Comparison of ENCODE assay signal across 14 mouse cellular contexts in genomic region chr6:56904330-56904729, GRCm38 (mm10). TPM values are rescaled to one million over a fixed set of nuclear protein-coding genes. Genes with fewer than 3 reads are reported as not detected.
DNase-seq lines count a peak whose midpoint lies in the region; ATAC-seq and TF ChIP-seq lines count a peak whose summit lies in the region.
"Had no signal": no experiment of that assay in that cellular context is flagged by ENCODE, and none has a peak within 500 bp of the region (broad histone marks: within the 10 kb centered on the region; RNA-seq: fewer than 3 reads in every experiment).

No protein-coding gene starts in this region.

- no peak for DNase-seq in heart, adult 9 months (ENCODE audit: low spot score in 2 of 2)
- DNase-seq in telencephalon, adult 2 months (ENCODE audit: low read depth, low spot score) = peak; percentile 62
- DNase-seq in kidney, adult 2 months = no peak
- DNase-seq: adrenal gland, postnatal 10 days; B cell, adult 2 months; cerebellum, postnatal 25 days; kidney, adult 11 months; layer of hippocampus, postnatal 36 days; thymus, adult 18-20 months had no signal

- H3K4me1 ChIP-seq in forebrain, embryonic 16.5 days (replicated peaks; ENCODE audit: control insufficient read depth, insufficient read depth, low read length) = peaks cover 21% of the 10 kb centered on the region
- peaks cover 18% of the 10 kb centered on the region for H3K4me1 ChIP-seq in forebrain, embryonic 12.5 days
- peaks cover 41% of the 10 kb centered on the region for H3K4me1 ChIP-seq in heart, embryonic 15.5 days (replicated peaks)
- H3K4me1 ChIP-seq in megakaryocyte, embryonic 14.5 days = peaks cover 88% of the 10 kb centered on the region
- peaks cover 8% of the 10 kb centered on the region; the same call in 1 of the 2 replicates for H3K4me1 ChIP-seq in kidney, adult 2 months (ENCODE audit: control insufficient read depth, insufficient read depth, low read length)

- no peak overlapping the region for H3K4me2 ChIP-seq in forebrain, embryonic 16.5 days (ENCODE audit: low read length)
- H3K4me2 ChIP-seq in forebrain, embryonic 12.5 days = no peak overlapping the region
- peak overlapping the region; percentile 40; the same call in 1 of the 2 replicates for H3K4me2 ChIP-seq in heart, embryonic 15.5 days

- H3K4me3 ChIP-seq in forebrain, embryonic 16.5 days (replicated peaks; ENCODE audit: low read length) = no peak overlapping the region
- no peak overlapping the region for H3K4me3 ChIP-seq in forebrain, embryonic 12.5 days (replicated peaks)
- H3K4me3 ChIP-seq in heart, embryonic 15.5 days = no peak overlapping the region
- peak overlapping the region; percentile 79 for H3K4me3 ChIP-seq in megakaryocyte, embryonic 14.5 days (replicated peaks)
- no peak overlapping the region for H3K4me3 ChIP-seq in kidney, adult 2 months (ENCODE audit: insufficient read depth, low read depth, low read length)

- TF ChIP-seq CTCF in kidney, adult 2 months (conservative IDR thresholded peaks at IDR 0.05; ENCODE audit: insufficient read depth, insufficient read length, low read depth, low read length) = no peak

- H3K9me3 ChIP-seq in forebrain, embryonic 16.5 days (ENCODE audit: control insufficient read depth, low read length) = no peaks in the 10 kb centered on the region
- H3K9me3 ChIP-seq in forebrain, embryonic 12.5 days = no peaks in the 10 kb centered on the region
- no peaks in the 10 kb centered on the region for H3K9me3 ChIP-seq in heart, embryonic 15.5 days (replicated peaks)
- no peaks in the 10 kb centered on the region for H3K9me3 ChIP-seq in megakaryocyte, embryonic 14.5 days

- WGBS in forebrain, embryonic 16.5 days = 57% methylated on average over 1 of the region's 1 CpGs
- 90% methylated on average over 1 of the region's 1 CpGs for WGBS in forebrain, embryonic 12.5 days
- 51% methylated on average over 1 of the region's 1 CpGs for WGBS in heart, embryonic 15.5 days
- WGBS in kidney, adult 2 months = 76% methylated on average over 1 of the region's 1 CpGs

- no peak overlapping the region for H3K9ac ChIP-seq in forebrain, embryonic 16.5 days (replicated peaks; ENCODE audit: low read depth, low read length)
- no peak overlapping the region for H3K9ac ChIP-seq in forebrain, embryonic 12.5 days
- H3K9ac ChIP-seq in heart, embryonic 15.5 days = no peak overlapping the region

- peak overlapping the region; percentile 5; the same call in 1 of the 2 replicates for H3K27ac ChIP-seq in forebrain, embryonic 16.5 days (ENCODE audit: low read length)
- no peak overlapping the region for H3K27ac ChIP-seq in forebrain, embryonic 12.5 days
- peak overlapping the region; percentile 68 for H3K27ac ChIP-seq in heart, embryonic 15.5 days
- H3K27ac ChIP-seq in kidney, adult 2 months (ENCODE audit: insufficient read depth, low read depth, low read length) = no peak overlapping the region

- ATAC-seq in forebrain, embryonic 16.5 days = peak; percentile 70; the same call in 1 of the 2 replicates
- no peak for ATAC-seq in forebrain, embryonic 12.5 days (ENCODE audit: low FRiP score)
- no peak for ATAC-seq in heart, embryonic 15.5 days (replicated peaks; ENCODE audit: insufficient number of reproducible peaks, insufficient read depth, low FRiP score, low read depth)
- no peak for ATAC-seq in megakaryocyte, adult 5-6 weeks (ENCODE audit: poor library complexity, severe bottlenecking)

- H3K27me3 ChIP-seq in forebrain, embryonic 16.5 days (replicated peaks; ENCODE audit: control insufficient read depth, insufficient read depth, low read length) = no peaks in the 10 kb centered on the region
- no peaks in the 10 kb centered on the region for H3K27me3 ChIP-seq in forebrain, embryonic 12.5 days
- no peaks in the 10 kb centered on the region for H3K27me3 ChIP-seq in heart, embryonic 15.5 days
- H3K27me3 ChIP-seq in megakaryocyte, embryonic 14.5 days (replicated peaks) = no peaks in the 10 kb centered on the region
- no peaks in the 10 kb centered on the region for H3K27me3 ChIP-seq in kidney, adult 2 months (replicated peaks; ENCODE audit: control insufficient read depth, insufficient read depth, low read length)

- no peaks in the 10 kb centered on the region for H3K36me3 ChIP-seq in forebrain, embryonic 16.5 days (ENCODE audit: control insufficient read depth, insufficient read depth)
- H3K36me3 ChIP-seq in forebrain, embryonic 12.5 days (replicated peaks) = no peaks in the 10 kb centered on the region
- no peaks in the 10 kb centered on the region for H3K36me3 ChIP-seq in heart, embryonic 15.5 days
- peaks cover 65% of the 10 kb centered on the region for H3K36me3 ChIP-seq in megakaryocyte, embryonic 14.5 days (replicated peaks; ENCODE audit: low read length)
- no peaks in the 10 kb centered on the region for H3K36me3 ChIP-seq in kidney, adult 2 months (ENCODE audit: control insufficient read depth, insufficient read depth, low read length)

- TF ChIP-seq POLR2A in kidney, adult 2 months (IDR thresholded peaks at IDR 0.05; ENCODE audit: low read depth, low read length) = no peak

RNA-seq across cellular contexts. Expression of gene Nt5c3, which starts 19.4 kb away (rescaled TPM):
- polyA plus RNA-seq in forebrain, embryonic 16.5 days (2015; fragmentation: Nextera tagmentation; extraction: Ambion mirVana) = 166 and 178 TPM in 2 replicates
- 85.8 and 86.8 TPM in 2 replicates for polyA plus RNA-seq in forebrain, embryonic 12.5 days (2016; fragmentation: Nextera tagmentation; extraction: Ambion mirVana)
- 64.4 and 71.7 TPM in 2 replicates for polyA plus RNA-seq in heart, embryonic 15.5 days (2015; fragmentation: Nextera tagmentation; extraction: Ambion mirVana)
- polyA plus RNA-seq in megakaryocyte, embryonic 14.5 days (2012; ENCODE audit: insufficient read depth, low replicate concordance) = 96.8 and 108 TPM in 2 replicates
- total RNA-seq in megakaryocyte, adult 5-6 weeks (2015) = 64.6 and 71.0 TPM in 2 replicates
- 36.6 TPM in 2 replicates for total RNA-seq in megakaryocyte, adult 5-6 weeks (2017)
- 13.3 and 15.1 TPM in 2 replicates for polyA plus RNA-seq in kidney, adult 2 months (2012; rRNA removed)

RNA-seq across cellular contexts. Expression of gene Vmn1r4, which starts 19.5 kb away (rescaled TPM):
- 0.42 and 0.46 TPM in 2 replicates for polyA plus RNA-seq in forebrain, embryonic 16.5 days (2015; fragmentation: Nextera tagmentation; extraction: Ambion mirVana)
- 0.36 and 0.40 TPM in 2 replicates for polyA plus RNA-seq in forebrain, embryonic 12.5 days (2016; fragmentation: Nextera tagmentation; extraction: Ambion mirVana)
- polyA plus RNA-seq in heart, embryonic 15.5 days (2015; fragmentation: Nextera tagmentation; extraction: Ambion mirVana) = 0.10 and 0.21 TPM in 2 replicates
- not detected in 2 replicates for polyA plus RNA-seq in megakaryocyte, embryonic 14.5 days (2012; ENCODE audit: insufficient read depth, low replicate concordance)
- 0.47 TPM in 1 of 2 replicates, not detected in the other for total RNA-seq in megakaryocyte, adult 5-6 weeks (2015)
- 0.07 TPM in 1 of 2 replicates, not detected in the other for total RNA-seq in megakaryocyte, adult 5-6 weeks (2017)
- polyA plus RNA-seq in kidney, adult 2 months (2012; rRNA removed) = 0.14 and 0.15 TPM in 2 replicates

Comparison
In these comparisons a context has a peak if more than half of its experiments do, and no peak if none do; other contexts are left out.
1. H3K27ac ChIP-seq: peak in forebrain, embryonic 16.5 days (single experiment) and heart, embryonic 15.5 days (single experiment); none in forebrain, embryonic 12.5 days (single experiment) and kidney, adult 2 months (single experiment).